Mouse (Mus musculus) left cerebral cortex, adult 18-20 months (tissue): Measurements from ENCODE around the gene Mrap2. TPM values are rescaled to one million over a fixed set of nuclear protein-coding genes. Genes with fewer than 3 reads are reported as not detected.
"Not testable (repeated sequence)": the region's sequence is repeated elsewhere in the genome, so short reads cannot be mapped to it uniquely, and the experiment has no call there.

Source experiments
- DNase-seq, 2 experiments: peaks; one replicate each; pipeline ENCODE4 v3.0.0; 2021 to 2022; ENCODE audit warnings: low spot score in 2 of 2, mixed read lengths in 1 of 2
- long read RNA-seq, 2 experiments: library from polyadenylated mRNA; stranded (forward); transcript quantifications; one replicate each; pipeline ENCODE4 v2.0.0; 2021
- total RNA-seq, 2 experiments: library from RNA; stranded (reverse); gene quantifications; 2 replicates each; pipeline ENCODE4 v1.2.3; 2021

Gene Mrap2
- 1 to 10 TPM; 5.5 to 6.4 TPM for total RNA-seq
- long read RNA-seq, experiment 1, partial matches to known transcripts, result 0 of 4 reads
- long read RNA-seq, experiment 1, other reads (novel, unspliced or antisense), result 3 of 4 reads
- long read RNA-seq, experiment 2, partial matches to known transcripts, result 0 of 3 reads
- long read RNA-seq, experiment 2, other reads (novel, unspliced or antisense), result 1 of 3 reads

- DNase-seq, result peak; percentile 72 to 80
Observed at GRCm38 (mm10) chr9:87144106-87144505, at the start of gene Mrap2. Mrap2 (plus strand) TSS chr9:87144306.

DNA sequence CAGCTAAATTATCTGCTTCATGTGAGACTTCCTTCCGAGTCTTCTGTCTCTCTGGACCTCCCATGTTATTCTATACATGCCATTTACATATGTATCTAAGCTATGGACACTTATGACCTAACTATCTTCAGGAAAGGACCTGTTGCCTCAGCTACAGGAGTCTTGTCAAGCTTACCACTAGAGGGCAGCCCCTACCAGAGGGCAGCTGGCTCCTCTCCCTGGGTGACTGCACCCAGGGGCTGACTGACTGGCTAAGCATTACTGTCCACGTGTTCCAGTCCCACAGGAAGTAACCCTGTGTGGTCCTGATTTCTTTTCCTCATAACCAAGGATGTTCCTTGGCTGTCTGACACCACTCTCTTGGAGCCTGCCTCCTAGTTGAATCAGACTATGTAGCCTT, 46.1 kb upstream of the Mrap2 start:
- peak; percentile 44 to 51 for DNase-seq

- no peak for DNase-seq
Observed at GRCm38 (mm10) chr9:87115019-87115418, 29.1 kb upstream of the Mrap2 start.

DNA sequence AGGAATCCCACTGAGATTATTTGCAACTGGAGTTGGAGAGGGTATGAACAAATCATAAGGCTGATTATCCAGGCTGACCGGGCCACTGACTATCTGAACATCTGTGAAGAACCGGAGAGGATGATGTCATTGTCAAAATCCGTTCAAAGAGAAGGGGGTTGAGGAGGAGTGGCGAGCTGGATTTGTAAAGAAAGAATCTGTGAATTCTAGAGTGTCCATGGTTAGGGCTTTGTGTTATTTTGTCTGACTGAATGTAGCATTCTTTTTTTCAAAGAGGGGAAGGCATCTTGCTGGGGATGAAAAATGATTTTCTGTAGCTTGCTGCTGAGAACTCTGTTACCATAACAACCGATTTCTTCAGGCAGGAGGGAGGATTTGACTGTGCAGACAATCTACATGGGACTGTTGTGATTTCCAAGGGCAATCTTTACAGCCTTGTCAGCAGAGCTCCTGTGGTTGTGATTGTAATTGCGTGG, 28.6 kb upstream of the Mrap2 start:
- no peak for DNase-seq

DNA sequence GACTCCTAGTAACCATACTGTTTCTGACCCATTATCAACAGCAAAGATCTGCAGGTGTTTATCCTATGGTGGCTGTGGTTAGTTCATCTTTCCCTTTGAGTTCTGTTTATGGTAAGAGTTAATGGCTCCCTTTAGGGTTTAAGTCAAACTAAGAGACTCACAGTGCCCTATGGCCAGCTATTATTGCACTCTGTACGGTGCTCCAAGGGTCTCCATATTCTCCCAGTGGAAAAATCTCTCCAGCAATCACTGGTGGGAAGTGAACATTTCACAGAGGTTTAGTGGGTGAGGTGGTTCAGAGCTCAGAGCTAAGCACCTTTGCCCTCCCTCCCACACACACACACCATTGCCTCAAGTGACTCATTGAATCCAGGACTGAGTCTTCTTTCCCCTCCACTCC, 28.1 kb upstream of the Mrap2 start:
- no peak for DNase-seq

GRCm38 (mm10) chr9:87118996-87119395, 25.1 kb upstream of the Mrap2 start:
- no peak for DNase-seq

GRCm38 (mm10) chr9:87121956-87122493, 22.1 kb upstream of the Mrap2 start:
- no peak for DNase-seq

DNA sequence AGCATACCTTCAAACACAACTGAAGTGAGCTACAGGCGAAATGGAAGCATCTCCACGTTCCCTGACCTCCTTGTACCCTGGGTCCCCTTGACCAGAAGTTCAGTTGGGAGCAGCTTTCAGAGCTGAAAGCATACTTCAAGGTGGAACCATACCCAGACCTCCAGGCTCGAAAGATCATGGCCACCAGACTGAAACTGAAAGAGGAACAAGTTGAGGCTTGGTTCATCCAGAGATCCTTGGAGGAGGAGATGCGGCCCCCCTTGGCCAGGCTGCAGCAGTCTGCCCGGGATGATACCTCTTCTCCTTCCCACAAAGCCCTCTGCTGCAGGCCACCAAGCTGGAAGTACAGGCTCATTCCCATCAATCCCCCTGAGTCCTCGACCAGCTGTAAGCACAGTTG, 17.1 kb upstream of the Mrap2 start:
- DNase-seq, result not testable (repeated sequence)

- peak in 1 of 2 experiments; percentile 4 for DNase-seq
Observed at GRCm38 (mm10) chr9:87135765-87136558, 8.1 kb upstream of the Mrap2 start.

- DNase-seq, result no peak
Observed at GRCm38 (mm10) chr9:87143076-87143475, 1.0 kb upstream of the Mrap2 start.

- peak; percentile 12 to 23 for DNase-seq
Observed at GRCm38 (mm10) chr9:87144532-87144931, 426 bp downstream of the Mrap2 start.

DNA sequence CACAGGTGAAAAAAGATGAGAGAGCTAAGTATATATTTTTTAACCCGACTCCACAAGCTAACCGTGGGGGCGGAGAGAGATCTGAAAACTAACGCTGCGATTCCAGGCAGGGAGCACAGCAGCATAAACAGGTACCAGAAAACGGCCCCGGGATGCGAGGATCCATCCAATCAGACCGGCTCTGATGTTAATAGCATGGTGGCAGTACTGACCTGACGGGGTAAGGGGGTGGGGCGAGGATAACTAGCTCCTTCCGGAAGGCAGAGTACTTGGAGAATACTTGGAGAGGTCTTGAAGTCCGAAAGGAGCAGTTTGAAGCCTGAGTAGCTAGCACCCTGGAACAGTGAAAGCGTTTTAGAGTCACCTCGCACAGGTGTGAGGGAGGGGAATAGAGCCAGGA, 1.1 kb downstream of the Mrap2 start:
- no peak for DNase-seq

- no peak for DNase-seq
Observed at GRCm38 (mm10) chr9:87145671-87146070, 1.6 kb downstream of the Mrap2 start.

DNA sequence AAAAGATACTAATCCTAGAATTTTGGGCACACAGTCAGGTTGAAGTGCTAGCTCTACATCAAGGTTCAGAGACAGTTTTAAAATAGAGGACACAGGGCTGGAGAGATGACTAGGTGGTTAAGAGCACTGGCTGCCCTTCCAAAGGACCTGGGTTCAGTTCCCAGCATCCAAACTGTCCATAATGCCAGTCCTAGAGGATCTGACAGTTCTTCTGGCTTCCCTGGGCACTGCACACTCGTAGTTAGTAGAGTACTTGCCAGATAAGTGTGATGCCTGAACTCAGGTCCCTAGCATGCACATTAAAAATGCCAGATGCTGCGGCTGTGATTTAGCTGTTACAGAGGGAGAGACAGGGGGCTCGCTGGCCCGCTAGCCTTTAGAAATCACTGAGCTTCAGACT, 2.3 kb downstream of the Mrap2 start:
- DNase-seq, result no peak

GRCm38 (mm10) chr9:87147927-87148326, 3.8 kb downstream of the Mrap2 start:
- DNase-seq, result no peak

- DNase-seq, result no peak
Observed at GRCm38 (mm10) chr9:87152641-87153325, 8.7 kb downstream of the Mrap2 start.

DNA sequence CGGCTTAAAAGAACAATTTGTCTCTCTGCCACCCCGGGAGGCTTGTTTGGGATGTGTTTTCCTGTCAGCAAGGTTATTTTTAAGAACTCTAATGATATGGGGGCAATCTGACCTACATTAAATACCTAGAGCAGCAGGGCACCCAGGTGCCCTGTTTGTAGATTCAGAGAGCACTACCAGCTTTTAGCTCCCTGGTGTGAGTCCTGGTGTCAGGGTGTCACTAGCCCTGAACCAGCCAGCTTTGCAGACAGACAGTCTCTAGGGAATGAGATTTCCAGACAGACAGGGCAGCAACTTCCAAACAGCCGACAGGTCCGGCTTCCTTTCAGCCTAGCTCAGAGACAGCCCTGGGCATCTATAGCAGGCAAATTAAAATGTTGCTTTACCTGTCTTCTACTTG, 18.5 kb downstream of the Mrap2 start:
- DNase-seq, result no peak

GRCm38 (mm10) chr9:87167001-87167830, 23.1 kb downstream of the Mrap2 start:
- DNase-seq, result peak in 1 of 2 experiments; percentile 30

GRCm38 (mm10) chr9:87168051-87168450, 23.9 kb downstream of the Mrap2 start:
- no peak for DNase-seq

DNA sequence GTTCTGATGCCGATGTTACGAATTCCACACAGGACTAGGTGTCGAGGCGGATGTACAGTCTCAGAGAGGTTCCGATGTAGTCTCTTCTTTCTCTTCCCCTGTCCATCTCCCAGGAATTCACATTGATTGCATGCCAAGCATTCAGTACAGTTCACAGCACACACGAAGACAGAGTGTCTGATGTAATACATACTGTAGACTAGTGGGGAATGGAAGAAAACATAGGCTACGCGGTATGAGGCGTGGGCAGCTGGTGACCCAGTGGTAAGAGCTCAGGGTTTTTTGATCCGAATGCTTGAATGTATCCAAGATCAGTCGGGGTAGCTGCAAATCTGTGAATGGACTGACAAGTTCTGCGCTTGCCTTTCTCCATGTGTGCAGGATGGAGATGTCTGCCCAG, 25.0 kb downstream of the Mrap2 start:
- DNase-seq, result no peak

DNA sequence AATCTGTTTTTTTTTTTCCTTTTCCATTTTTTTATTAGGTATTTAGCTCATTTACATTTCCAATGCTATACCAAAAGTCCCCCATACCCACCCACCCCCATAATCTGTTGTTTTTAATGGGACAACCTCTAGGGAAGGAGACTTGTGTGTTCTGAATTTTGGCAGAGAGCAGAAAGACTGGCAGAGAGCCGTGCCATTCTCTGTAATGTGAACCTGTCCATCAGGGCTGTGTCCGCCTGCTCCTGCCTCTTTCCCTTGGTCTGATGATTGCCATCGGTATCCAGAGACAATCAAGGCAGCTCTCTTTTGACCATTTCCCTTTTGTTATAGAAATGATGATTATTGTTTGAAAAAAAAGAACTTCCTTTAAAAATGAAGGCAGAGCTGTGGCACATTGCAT, 26.8 kb downstream of the Mrap2 start:
- DNase-seq, result no peak
